Mouse (Mus musculus) urinary bladder, adult 18-20 months (tissue): ENCODE data around the gene Ccdc90b.
A peak's percentile ranks its signal among the peaks of the same experiment; 100 is the strongest.

Source experiments
- DNase-seq, 2 experiments: peaks; one replicate each; pipeline ENCODE4 v3.0.0; 2022; ENCODE audit warnings: low spot score in 2 of 2, mixed read lengths in 2 of 2

Ccdc90b gene

DNA sequence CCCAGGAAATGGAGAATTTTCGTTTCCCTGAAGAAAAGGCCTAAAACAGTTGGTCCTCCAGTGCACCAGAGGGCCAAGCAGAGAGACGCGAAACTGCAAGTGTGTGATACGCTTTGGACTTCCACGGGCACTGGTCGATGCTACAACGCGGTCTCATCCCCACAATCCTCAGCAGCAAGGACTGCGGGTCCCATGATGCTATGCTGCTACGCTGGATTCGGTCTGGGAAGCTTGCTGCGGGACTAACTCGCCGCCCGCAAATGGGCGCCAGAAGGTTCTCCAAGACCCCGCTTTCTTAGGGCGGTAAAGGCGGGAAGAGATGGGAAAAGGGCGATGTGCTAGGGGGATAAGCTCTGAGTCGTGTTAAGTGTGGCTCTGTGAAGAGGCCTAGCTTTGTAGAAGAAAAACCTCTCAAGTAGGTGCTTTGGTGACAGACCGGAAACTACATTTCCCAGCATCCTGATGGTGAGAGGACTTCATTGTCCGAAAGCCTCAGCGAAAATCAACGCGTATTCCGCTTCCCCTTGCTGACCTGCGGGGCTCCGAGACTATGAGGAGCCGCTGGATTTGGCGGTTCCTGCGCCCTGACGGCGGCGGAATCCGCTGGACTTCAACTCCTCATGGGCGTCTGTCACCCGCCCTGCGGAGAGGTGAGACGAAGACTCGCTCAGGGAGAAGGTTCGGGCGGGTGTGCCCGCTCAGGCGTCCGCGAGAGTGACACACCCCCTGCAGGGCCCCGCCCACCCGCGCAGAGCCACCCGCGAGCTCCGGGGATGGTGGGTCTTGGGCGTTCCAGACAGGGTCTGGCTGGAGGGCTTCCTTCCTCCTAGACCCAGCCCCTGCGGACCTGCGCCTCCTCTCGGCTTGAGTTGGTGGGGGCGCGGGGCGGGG is at the start of gene Ccdc90b:
TSS of gene Ccdc90b (plus strand) at position 164 of the 891 bp plus-strand sequence.
- DNase-seq, result peak; percentile 81 to 92

DNA sequence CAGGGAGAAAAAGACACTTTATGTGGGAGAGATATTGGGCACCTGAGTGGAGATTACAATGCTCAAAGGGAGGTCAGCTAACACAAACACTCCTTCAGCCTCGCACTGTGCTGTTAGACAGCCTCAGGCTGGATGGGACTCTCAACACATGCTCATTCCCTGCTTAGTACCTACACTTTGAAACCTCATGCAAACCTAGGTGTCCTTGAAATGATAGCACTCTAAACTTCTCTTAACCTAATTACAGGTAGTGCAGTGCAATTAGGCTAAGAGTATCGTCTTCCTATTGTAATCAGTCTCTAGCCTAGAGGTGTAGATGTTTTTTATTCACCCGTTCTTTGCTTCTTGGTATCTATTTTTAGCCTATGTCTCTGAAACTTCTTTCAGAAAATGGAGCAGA is 40.6 kb upstream of the Ccdc90b start:
- DNase-seq, result no peak

DNA sequence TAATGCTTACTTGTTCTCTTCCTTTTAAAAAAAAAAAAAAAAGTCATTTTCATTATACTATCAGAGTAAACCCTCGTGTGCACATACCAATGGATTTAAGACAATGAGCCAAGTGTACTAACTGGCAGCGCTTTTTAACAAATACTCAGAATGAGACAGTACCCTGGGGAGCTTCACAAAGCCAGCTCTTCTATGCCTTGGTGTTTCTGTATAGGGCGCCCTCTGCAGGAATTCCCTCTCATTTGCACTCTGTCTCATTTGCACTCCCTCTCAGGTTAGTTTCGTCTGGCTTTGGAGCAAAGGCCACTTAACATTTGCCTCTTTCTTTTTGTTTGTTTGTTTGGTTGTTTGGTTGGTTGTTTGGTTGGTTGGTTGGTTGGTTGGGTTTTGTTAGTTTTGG is 40.1 kb upstream of the Ccdc90b start:
- no peak for DNase-seq

DNA sequence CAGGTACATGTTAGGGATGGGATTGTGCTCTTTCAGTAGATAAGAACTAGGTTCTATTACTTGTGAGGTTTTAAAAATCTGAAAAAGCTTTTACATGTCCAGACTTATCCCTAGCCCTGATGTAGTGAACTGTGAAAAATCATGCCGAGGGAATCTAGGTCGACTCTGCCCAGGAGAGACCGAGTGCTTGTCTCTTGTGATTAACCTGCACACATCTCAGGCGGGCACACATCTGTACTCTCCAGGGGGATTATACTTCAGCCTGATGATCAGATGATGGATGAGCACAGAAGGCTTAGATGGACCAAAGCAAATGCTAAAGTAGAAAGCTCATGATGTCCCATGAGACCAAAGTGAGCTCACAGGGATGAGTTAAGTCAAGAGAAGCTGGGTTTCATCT is 31.7 kb upstream of the Ccdc90b start:
- DNase-seq, result no peak

DNA sequence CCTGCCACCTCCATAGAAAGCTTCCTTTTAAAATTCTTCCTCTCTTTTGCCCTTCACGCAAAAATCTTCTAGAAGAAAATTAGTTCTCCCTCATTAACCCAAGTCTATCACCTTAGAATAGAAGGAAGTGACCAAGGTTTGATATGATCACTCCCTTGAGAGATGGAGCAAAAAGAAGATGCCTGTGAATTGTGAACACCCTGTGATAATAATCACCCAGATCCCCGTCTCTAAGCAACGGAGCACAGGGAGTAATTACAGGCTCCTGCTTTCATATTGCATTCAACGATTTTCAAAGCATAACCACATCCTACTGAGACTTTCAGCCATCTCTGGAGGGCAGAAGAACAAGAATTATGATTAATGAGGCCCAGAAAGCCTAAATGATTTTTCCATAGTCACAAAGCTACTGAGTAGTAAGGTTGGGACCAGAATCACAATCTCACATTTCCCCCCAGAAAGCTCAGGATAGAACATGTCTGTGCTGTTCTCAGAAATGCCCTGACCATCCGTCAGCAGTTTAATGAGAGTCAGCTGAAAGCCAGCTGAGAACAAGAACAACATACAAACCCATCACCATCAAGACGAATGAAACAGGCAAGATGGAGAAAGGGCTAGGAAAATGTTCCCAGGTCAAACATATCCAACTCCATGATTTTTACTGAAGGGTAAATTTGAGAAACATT is 28.5 kb upstream of the Ccdc90b start:
- no peak for DNase-seq

DNA sequence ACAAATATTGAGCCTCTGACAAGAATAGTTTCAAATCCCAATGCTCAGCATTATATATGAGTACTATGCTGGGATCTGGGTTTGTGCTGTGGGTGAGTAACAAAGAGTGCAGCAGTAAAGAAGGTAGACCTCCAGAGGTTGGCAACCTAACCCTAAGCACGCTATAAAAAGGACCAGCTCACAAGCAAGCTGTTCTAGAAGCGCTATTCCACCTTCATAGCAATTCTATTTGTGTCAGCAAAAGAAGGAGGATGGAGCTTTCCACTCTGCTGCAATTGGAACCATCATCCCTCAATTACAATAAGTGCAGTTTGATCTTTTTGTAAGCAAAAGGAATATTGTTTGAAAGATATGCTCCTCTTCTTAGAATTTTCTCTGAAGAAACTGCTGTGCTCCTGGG is 14.2 kb upstream of the Ccdc90b start:
- DNase-seq, result no peak

DNA sequence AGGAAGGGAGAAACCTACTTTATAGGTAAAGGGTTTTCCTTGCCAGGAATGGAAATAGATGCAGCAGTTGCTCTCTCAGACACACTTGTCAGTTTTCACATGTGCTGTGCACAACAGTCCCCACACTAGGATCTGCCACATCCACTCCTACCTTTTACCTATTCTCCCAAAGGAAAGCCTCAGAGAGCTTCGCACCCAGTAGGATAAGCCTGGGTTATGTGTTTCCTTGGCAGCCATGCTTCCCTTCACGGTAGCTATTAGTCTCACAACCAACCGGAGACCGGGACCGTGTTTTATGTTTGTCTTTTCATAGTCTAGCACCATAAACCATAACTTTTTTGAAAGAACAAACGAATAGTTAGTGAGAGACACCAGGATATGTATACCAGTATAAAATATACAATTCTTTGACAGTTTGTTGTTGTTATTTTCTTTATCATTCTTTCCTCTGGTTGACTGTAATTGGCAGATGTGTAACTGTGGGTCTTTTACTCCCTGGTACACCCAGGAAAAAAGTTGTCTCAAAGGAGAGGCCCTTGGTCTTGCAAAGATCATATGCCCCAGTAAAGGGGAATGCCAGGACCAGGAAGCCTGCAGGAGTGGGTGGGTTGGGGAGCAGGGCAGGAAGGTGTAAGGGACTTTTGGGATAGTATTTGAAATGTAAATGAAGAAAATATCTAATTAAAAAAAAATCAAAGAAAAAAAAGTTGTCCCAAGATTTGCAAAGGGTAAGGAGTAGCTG is 10.5 kb upstream of the Ccdc90b start:
- DNase-seq, result no peak

DNA sequence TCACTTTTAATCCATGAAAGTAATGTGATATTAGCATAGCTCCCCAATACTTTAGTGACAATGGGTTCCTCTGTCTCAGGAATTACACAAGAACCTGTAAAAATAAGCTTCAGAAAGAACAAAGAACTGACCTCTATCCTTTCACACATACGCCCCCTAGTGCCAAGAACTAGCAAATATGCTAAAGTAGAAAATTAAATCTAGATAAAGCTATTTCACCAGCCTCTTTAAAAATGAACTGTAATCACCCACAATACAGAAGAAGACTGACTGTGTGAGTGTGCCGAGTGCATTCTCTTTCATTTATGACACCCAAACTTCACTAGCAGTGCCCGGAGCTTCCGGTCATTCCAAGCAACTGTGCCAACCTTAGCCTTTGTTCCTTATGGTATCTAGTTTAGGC is 10.0 kb upstream of the Ccdc90b start:
- DNase-seq, result no peak

DNA sequence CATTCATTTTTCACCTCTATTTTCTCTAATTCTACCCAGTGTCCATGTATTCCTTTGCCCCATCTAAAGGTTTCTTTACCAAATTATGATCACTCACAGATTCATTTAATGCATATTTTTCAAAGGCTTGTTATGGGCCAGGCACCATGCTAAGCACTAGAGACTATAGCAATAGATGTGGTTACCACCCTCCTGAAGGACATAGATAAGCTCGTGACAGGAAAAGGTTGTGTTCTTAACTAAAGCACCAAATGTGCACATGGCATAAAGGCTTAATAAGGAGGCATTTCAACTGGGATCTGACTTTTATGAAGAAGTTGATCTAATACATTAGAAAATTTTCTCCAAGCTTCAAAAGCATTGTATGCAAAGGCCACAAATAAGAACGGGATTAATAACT is 2.2 kb upstream of the Ccdc90b start:
- no peak for DNase-seq

DNA sequence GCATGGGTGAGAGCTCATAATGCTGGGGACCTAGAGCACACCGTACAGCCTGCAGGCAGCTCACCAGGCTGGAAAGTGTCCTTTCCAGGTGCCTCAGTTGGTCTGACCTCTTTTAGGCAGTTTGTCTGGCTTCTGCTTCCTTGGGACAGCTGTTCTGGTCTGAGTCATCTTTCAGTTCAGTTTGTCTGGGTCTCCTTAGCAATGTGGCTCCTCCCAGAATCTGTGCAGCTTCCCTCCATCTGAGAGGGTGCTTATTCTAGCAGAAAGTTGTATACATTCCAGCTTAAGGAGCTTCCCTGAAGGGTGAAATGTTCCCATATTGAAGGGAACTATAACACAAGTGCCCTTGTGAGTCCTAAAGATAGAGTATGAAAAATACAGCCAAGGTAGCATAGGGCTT is 5.8 kb downstream of the Ccdc90b start:
- DNase-seq, result no peak

DNA sequence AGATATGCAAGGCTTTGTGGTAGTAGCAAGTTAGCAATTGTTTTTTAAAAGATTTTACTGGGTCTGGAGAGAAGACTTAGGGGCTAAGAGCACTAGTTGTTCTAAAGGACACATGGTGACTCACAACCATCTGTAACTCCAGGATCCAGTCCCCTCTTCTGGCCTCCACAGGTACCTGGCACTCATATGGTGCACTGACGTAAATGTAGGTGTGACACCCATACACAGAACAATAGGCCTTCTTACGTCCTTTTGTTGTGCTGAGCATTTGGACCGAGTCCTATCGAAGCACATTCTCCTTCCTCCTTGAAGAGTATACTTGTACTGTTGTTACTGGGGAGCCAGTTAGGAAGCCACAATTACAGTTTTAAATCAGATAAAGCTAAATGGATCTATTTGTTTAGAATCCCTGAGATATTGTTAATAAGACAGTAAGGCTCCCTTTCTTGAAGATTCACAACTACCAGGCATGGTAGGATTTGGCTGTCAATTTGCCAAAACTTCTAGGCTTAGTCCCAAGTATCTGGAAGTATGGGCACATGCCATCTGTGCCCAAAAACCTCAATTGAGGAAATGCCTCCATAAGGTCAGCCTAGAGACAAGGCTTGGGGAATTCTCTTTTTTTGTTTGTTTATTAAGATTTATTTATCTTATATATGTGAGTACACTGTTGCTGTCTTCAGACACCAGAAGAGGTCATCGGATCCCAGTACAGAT is 19.7 kb downstream of the Ccdc90b start:
- no peak for DNase-seq

DNA sequence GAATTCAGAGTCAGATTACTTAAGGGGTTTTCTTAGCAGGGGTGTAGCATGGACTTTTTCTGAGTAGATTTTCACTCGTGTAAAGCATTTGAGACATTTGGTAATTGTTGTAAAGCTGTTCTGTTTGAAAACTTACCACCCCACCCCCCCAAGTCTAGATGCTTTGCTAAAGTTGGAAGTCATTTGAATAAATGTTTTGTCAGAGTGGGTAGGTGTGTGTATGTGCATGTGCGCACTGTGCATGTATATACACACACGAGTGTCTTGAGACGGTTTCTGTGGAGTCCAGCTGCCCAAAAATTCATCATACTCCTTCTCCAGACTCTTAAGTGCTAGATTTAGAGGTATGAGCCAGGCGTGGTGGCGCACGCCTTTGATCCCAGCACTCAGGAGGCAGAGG is 22.6 kb downstream of the Ccdc90b start:
- DNase-seq, result no peak

DNA sequence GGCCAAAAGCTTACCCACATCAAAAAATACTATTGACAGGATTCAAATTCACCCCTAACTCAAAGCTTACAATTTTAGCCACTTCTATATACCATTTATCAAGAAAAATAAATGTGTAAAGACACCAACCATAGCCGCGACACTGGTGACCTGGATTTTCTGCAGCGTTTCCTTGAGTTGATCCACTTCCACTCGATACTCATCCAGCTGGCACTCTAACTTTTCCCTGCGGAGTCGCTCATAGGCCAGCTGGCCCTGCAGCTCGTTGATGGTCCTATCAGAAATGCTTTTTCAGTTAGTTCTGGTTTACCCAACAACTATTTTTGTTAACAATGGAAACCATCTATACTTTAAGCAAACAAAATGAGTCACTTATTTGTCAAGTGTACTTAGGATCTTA is 29.0 kb downstream of the Ccdc90b start:
- DNase-seq, result no peak

DNA sequence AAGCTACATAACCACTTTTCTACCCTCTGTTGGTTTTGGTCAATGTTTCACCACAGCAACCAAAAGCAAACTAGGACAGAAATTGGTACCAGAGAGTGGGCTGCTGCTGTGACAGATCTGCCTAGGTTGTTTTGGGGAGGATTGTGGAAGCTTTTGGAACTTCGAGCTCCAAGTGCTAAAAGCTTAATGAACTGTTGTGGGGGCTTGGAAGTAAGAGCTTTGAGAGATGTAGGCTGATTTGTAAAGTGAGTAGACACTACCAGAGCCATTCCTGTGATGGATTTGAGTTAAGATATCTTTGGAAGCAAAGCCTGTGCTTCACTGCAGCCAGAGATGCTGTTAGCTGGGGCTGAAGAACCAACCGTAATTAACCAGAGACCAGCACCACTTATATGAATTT is 29.9 kb downstream of the Ccdc90b start:
- DNase-seq, result no peak

DNA sequence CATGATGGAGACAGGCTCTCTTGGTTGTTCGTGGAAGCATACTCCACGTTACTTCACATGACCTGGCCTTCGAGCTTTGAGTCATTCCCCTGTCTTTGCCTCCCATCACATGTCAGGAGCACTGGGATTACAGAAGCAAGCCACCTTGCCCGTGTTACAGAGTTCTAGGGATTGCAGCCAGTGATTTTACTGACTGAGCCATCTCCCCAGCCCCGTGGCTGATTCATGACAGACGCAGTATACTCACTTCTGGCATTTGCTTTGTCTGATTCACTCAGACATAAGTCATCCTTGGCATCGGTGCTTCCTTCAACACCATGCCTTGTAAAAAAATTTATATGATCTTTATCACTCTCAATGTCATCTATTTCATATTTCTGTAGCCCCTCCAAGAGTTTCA is 44.0 kb downstream of the Ccdc90b start:
- DNase-seq, result no peak

DNA sequence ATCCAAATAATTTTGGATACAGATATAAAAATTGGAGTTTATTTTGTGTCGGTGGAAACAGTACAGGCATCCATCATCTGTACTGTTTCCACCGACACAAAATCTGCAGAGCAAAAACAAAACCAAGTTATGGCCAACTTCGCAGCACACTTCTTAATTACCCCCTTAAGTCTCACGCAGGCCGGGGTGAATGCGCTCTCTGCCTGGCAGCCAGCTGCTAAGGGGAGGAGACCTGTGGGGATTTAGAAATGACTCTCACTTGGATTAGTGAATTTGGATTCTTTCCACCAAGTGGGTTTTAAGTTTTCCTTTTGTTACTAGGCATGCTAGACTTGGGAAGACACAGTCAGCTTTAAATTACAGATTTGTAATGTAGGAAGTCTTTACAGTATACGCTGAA is 49.9 kb downstream of the Ccdc90b start:
- DNase-seq, result no peak

DNA sequence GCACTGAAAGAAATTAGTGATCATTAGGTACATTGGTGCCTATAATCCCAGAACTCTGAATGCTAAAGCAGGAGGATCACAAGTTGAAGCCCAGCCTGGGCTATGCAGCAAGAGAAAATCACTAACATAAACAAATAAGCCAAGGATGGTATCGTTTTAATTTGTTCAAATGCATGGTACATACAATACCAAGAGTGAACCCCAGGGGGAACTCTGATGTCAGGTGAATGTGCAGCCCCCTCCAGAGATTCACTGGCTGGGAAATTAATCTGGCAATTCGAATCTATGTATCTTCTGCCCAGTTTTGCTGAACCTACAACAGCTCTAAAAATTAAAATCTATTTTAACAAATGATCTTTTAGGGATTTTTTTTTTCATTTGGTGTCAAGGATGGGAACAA is 63.5 kb downstream of the Ccdc90b start:
- no peak for DNase-seq

DNA sequence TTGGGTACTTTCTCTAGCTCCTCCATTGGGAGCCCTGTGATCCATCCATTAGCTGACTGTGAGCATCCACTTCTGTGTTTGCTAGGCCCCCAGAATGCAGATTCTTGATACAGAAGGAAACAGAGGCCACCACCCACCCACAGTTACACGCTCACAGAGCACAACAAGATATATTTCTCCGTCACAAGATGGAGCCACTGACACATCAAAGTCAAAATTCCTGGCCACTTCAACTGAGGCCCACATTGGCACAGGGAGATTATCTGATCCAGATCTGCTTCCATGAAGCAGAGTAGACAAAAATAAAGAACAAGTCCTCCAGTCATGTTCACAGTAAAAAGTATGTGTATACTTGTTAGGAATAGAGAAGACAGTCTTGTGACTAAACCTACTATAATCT is 69.2 kb downstream of the Ccdc90b start:
- no peak for DNase-seq
